Mouse (Mus musculus) bone marrow, adult 2 months (tissue): Measurements from ENCODE around the gene Slc6a12. TPM values are rescaled to one million over a fixed set of nuclear protein-coding genes. Genes with fewer than 3 reads are reported as not detected.
"Not testable (repeated sequence)": the region's sequence is repeated elsewhere in the genome, so short reads cannot be mapped to it uniquely, and the experiment has no call there.

ENCODE experiments used
- H3K27ac ChIP-seq: fragments of 200-500 bp; 2 replicates; pipeline ENCODE4 v1.5.1; 2012; ENCODE audit warnings: low read depth, mild to moderate bottlenecking, control low read depth, inconsistent platforms, low read length; ENCODE audit not compliant: control insufficient read depth, poor library complexity, insufficient read depth
- H3K4me1 ChIP-seq: fragments of 200-500 bp; 2 replicates; pipeline ENCODE4 v1.6.1; 2011; ENCODE audit warnings: low read length; ENCODE audit not compliant: control insufficient read depth, insufficient read depth
- H3K4me3 ChIP-seq: fragments of 200-500 bp; replicated peaks from 2 replicates; pipeline ENCODE3; 2011; ENCODE audit warnings: mild to moderate bottlenecking, low read depth, low read length, control low read depth; ENCODE audit not compliant: control insufficient read depth
- CTCF ChIP-seq: fragments of 200-500 bp; IDR thresholded peaks from 2 replicates; pipeline ENCODE4 v1.5.1; 2011; ENCODE audit warnings: low read length, control low read depth; ENCODE audit not compliant: control insufficient read depth, insufficient read depth
- POLR2A ChIP-seq: fragments of 200-500 bp; IDR thresholded peaks from 2 replicates; pipeline ENCODE4 v1.6.1; 2011; ENCODE audit warnings: low read depth, mild to moderate bottlenecking, control low read depth, low read length, borderline replicate concordance; ENCODE audit not compliant: control insufficient read depth
- WGBS: fragments of 180-500 bp; shearing (Covaris S2); methylation state at CpG from one replicate; pipeline ENCODE4 v1.1.7; 2018; 5-methylcytosine and 5-hydroxymethylcytosine counted together
- polyA plus RNA-seq: library from polyadenylated mRNA; stranded (reverse); fragments of >200 nt; gene quantifications from 2 replicates; pipeline ENCODE4 v1.2.4, GENCODE M21; 2011; ENCODE audit warnings: low replicate concordance; ENCODE audit not compliant: missing spikeins, insufficient read depth, insufficient read length

The Slc6a12 gene
- polyA plus RNA-seq, 1 experiment = 6.3 TPM

GRCm38 (mm10) chr6:121363061-121363460 is 20.2 kb downstream of the Slc6a12 start:
- WGBS = 79% methylated on average over 6 of the region's 6 CpGs
- no peaks in the 10 kb centered on the region for H3K4me1 ChIP-seq
- H3K4me3 ChIP-seq = no peak overlapping the region

GRCm38 (mm10) chr6:121363956-121364355 is 21.1 kb downstream of the Slc6a12 start:
- 75% methylated on average over 4 of the region's 4 CpGs for WGBS
- TF ChIP-seq POLR2A = no peak
- no peak for TF ChIP-seq CTCF
- no peak overlapping the region for H3K4me3 ChIP-seq
- no peaks in the 10 kb centered on the region for H3K4me1 ChIP-seq
- no peak overlapping the region for H3K27ac ChIP-seq

More at GRCm38 (mm10) chr6:121363061-121363460, 20.2 kb downstream of the Slc6a12 start:
- TF ChIP-seq CTCF = no peak
- TF ChIP-seq POLR2A = no peak
- H3K27ac ChIP-seq = no peak overlapping the region

GRCm38 (mm10) chr6:121366537-121366936 is 23.7 kb downstream of the Slc6a12 start:
- WGBS = 5% methylated on average over 2 of the region's 2 CpGs

GRCm38 (mm10) chr6:121367099-121367498 is 24.2 kb downstream of the Slc6a12 start:
- no peak overlapping the region for H3K4me3 ChIP-seq
- no peak overlapping the region for H3K27ac ChIP-seq
- WGBS = 81% methylated on average over 3 of the region's 3 CpGs
- TF ChIP-seq POLR2A (no peak), CTCF (no peak)
- no peaks in the 10 kb centered on the region for H3K4me1 ChIP-seq

More at GRCm38 (mm10) chr6:121366537-121366936, 23.7 kb downstream of the Slc6a12 start:
- not testable (repeated sequence) for H3K4me3 ChIP-seq, H3K4me1 ChIP-seq, H3K27ac ChIP-seq
- peak; percentile 64 for TF ChIP-seq CTCF

GRCm38 (mm10) chr6:121371197-121371980 is 28.5 kb downstream of the Slc6a12 start:
- TF ChIP-seq CTCF = no peak
- TF ChIP-seq POLR2A = no peak
- H3K4me3 ChIP-seq = no peak overlapping the region
- H3K27ac ChIP-seq = no peak overlapping the region
- WGBS = 85% methylated on average over 10 of the region's 10 CpGs
- no peaks in the 10 kb centered on the region for H3K4me1 ChIP-seq

GRCm38 (mm10) chr6:121376159-121376558 is 33.3 kb downstream of the Slc6a12 start:
- TF ChIP-seq CTCF (no peak), POLR2A (no peak)
- Histone ChIP-seq H3K27ac (no peak overlapping the region), H3K4me1 (no peaks in the 10 kb centered on the region), H3K4me3 (no peak overlapping the region)
- 86% methylated on average over 12 of the region's 12 CpGs for WGBS

GRCm38 (mm10) chr6:121378256-121378655 is 35.4 kb downstream of the Slc6a12 start:
- H3K4me1 ChIP-seq = no peaks in the 10 kb centered on the region
- no peak overlapping the region for H3K27ac ChIP-seq
- TF ChIP-seq POLR2A (no peak), CTCF (no peak)
- 57% methylated on average over 4 of the region's 4 CpGs for WGBS
- H3K4me3 ChIP-seq = no peak overlapping the region

- Histone ChIP-seq H3K27ac (no peak overlapping the region), H3K4me3 (no peak overlapping the region), H3K4me1 (no peaks in the 10 kb centered on the region)
- 80% methylated on average over 8 of the region's 8 CpGs for WGBS
- no peak for TF ChIP-seq CTCF
- no peak for TF ChIP-seq POLR2A
Measured at GRCm38 (mm10) chr6:121380576-121380975, 37.7 kb downstream of the Slc6a12 start.
